Mouse (Mus musculus) 3T3-L1 (cell line): Measurements from ENCODE around the gene Pld6.

Source experiments
- DNase-seq: peaks from one replicate; pipeline ENCODE4 v3.0.0-alpha.2; 2015; ENCODE audit warnings: low read depth, low spot score

The Pld6 gene

DNA sequence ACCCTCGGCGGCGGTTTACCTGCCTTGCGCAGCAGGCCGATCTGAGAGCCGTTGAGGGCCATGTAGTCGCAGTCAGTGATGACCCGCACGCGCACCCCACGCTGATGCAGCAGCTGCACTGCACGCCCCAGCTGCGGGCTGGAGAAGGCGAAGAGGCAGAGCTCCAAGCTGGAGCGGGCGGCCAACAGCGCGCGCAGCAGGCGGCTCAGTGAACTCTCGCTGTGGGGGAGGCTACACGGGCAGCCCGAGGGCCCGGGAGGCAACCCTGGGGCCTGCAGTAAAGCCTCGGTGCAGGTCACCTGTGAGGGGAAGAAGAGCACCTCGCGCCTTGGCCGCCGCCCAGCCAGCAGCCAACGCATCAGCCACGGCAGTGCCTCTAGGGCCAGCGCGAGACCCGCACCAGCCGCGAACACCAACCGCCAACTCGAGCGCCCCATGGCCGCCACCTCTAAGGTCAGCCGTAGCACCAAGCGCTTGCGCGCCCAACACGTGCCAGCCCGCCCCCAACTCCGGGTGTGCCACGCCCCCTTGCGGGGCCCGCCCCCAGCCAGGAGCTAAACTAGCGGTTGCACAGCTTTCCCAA, at the start of gene Pld6:
TSS of gene Pld6 (minus strand) at position 447 of the 583 bp plus-strand sequence.
- DNase-seq: no peak

DNA sequence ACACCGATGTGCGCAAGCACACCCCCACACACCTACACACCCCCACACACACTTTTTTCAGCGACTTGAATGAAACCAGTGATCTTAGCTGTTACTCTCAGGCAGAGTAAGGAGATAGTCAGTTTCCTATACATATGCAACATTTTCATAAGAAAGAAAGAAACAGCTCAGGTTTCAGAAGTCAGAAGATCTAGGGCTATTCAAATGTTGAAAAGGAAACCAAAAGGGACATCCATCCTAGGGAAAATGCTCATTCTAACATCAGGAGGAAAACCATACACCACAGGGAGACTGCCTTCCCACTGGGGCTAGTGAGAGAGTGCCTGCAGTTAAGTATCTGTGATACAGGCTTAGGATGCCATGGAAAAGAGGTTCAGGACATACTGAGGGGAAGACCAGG, 34.2 kb upstream of the Pld6 start:
- no peak for DNase-seq

DNA sequence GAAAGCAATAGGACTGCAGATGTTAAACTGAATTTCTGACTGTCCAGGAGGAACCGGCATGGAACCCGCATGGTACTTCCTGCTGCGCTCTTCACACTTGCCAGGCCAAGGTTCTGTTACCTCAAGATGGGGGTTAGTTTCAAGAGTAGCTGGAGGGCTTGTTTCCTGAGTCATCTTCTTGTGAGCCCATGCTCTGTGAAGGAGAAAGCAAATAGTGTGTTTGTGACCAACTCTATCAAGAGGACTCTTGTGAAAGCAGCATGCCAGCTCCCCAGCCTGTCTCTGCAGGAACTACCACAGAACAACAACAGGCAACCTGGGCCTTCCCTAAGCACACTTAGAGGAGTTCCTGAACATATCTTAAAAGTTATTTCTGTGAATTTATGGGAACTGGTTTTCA, 30.5 kb upstream of the Pld6 start:
- no peak for DNase-seq

DNA sequence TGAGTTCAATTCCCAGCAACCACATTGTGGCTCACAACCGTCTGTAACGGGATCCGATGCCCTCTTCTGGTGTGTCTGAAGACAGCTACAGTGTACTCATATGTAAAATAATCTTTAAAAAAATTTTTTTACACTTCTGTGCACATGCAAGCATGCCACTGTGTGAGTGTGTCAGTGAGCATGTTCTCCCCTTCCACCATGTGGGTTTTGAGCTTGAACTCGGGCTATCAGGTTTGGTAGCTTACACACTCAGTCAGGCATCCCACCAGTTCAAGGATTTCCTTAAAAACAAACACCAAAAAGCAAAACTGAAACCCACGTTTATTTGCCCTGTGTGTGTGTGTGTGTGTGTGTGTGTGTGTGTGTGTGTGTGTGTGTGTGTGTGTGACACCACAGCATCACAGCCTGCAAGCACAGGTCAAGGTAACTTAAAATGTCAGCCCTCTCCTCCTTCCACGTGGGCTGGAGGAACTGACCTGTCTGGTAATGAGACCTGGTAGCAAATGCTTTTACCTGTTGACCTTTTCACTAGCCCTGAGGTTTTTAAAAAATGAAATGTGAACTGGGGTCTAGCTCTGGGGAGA, 28.1 kb upstream of the Pld6 start:
- no peak for DNase-seq

DNA sequence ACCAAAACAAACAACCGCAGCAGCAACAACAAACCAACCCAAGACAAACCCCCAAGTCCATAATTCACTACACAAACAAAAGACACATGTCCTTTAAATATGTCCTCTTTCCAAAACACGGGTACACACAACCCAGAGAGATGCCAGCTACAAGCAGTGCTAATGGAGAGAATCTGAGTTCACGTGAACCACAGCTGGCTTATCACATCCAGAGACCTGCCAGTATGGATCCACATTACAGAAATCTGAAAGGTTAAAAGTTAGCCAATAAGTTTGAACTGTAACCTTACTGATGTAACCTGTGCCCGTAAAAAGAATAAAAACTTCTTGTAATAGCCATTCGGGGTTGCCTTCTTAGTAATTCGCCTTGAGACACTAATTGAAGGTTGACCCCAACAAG, 27.5 kb upstream of the Pld6 start:
- DNase-seq: no peak

DNA sequence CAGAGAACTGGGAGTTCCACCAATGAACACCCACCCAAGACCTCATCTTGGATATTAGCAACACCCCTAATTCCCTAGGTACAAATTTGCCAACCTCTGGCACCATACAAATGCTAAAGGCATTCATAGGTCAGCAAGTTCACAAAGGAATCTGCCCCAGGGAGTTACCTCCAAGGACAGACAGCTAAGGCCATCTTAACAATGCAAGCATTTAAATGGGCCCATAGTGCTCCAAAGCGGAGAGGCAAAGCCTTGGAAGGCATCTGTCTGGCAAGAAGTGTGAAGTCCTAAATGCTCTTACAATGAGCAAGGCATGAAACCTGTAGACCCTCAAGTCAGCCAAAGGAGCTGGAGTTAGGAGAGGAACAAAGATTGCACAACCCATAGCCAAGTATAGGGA, 26.9 kb upstream of the Pld6 start:
- no peak for DNase-seq

DNA sequence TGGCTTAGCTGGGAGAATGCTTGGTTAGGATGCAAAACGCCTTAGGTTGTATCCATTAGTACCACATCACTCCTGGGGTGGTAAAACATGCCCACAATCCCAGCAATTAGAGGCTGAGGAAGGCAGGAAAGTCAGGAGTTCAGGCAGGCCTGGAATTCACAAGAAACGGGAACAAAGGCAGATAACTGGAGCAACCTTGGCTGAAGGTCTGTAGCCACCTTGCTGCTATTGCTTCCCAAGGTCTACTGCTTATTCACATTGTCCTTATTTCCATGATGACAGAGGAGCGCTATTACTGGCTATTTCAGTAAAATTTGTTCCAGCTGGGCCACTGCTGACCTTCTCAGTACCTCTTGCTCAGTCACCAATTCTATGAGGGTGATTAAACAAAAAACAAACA, 25.8 kb upstream of the Pld6 start:
- no peak for DNase-seq

DNA sequence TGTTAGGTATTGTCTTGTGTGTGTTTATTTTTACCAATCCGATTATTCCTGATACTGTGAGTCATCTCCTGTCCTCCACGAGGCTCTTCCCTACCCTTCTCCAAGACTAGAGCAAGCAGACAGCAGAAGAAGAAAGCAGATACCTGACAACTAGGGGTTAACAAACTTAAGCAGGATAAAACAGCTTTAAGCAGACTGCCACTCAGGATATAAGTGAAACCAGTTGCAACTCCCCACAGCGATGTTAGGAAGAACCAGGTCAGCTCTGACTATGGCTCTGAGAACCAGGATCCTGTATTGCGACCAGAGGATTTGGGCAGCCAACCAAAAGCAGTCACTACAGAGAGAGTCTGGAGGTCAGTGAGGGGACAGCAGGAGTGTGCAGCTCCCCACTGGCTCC, 23.8 kb upstream of the Pld6 start:
- DNase-seq: peak; percentile 72

DNA sequence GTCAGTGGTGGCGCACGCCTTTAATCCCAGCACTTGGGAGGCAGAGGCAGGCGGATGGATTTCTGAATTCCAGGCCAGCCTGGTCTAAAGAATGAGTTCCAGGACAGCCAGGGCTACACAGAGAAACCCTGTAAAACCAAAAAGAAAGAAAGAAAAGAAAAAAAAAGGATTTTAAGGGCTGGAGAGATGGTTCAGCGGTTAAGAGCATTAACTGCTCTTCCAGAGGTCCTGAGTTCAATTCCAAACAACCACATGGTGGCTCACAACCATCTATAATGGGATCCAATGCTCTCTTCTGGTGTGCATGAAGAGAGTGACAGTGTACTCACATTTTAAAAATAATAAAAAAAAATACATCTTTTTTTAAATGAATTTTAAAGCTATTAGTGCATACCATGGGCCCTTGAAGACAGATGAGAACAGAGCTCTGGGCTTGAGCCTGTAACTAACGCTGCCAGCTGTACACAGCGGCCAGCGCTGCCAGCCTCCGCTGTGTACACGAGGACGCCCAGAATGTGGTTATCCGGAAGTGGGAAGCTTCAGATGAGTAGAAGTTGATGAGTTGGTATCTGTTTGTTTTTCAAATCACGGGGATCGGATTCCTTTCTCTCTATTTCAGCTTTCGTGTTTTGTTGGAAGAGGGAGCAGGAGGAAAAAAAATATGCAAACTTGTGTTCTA, 23.2 kb upstream of the Pld6 start:
- DNase-seq: no peak

DNA sequence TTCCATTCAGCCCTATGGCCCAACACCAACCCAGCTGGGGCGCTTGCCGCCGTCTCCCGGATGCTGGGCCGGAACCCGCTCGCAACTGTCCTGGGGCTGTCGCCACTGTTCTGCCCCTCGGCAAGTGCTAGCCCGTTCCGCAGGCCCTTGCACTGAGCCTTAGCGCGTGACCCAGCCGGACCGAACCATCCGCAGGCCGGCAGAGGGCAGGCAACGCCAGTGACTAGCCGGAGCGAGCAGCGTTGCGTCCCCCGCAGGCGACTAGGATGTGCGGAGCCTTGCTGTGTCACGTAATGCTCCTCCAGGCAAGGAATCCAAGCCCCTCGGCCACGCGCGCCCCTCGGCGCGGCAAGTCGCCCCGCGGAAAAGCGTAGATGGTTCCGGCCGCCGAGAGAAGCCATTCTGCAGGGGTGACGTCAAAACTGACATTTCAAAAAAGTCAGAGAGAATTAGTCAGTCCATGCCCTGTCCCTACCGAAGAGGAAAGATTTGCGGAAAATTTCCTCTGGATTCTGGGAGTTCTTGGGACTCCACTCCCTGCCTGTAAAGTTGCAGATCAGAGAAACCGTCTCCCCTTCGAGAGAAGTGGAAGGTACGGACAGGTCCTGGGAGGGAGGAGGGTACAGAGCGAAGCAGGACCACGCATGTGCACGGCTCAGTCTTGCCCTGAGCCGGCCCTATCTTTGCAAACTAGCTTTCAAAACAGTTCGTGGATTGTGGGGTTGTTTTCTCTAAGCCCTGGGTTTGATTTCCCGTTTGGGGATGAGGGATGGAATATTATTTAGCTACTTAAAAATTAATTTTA, 22.4 kb upstream of the Pld6 start, which contains the start of gene Flcn:
TSS of gene Flcn (minus strand) at position 347 of the 805 bp plus-strand sequence.
- DNase-seq: peak; percentile 88

DNA sequence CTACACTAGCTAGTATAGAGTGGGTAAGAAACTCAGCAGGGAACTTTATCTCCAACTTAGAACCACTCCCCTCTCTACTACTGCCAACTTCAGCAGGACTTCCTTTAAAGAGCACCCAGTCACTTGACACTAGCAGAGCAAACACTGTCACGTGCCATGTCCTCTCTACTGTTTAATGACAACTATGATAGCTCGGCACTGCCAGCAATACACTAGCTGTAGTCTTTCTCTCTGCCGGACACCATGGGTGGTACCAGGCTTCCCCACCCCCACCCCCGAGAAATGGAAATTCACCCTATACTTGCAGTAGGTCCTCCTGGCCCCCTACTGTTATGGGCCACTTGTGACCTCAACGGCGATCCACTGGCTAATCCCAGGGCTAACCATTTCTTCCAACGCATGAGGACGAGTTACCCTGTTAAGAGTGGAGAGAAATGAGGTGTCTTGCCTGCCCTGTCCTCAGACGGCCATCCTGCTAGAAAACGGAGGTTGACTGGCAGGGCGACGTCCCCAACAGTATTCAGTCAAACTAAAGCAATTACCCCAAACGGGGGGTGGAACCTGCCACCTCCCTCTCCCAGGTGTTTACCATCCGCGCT, 21.7 kb upstream of the Pld6 start:
- peak; percentile 72 for DNase-seq

DNA sequence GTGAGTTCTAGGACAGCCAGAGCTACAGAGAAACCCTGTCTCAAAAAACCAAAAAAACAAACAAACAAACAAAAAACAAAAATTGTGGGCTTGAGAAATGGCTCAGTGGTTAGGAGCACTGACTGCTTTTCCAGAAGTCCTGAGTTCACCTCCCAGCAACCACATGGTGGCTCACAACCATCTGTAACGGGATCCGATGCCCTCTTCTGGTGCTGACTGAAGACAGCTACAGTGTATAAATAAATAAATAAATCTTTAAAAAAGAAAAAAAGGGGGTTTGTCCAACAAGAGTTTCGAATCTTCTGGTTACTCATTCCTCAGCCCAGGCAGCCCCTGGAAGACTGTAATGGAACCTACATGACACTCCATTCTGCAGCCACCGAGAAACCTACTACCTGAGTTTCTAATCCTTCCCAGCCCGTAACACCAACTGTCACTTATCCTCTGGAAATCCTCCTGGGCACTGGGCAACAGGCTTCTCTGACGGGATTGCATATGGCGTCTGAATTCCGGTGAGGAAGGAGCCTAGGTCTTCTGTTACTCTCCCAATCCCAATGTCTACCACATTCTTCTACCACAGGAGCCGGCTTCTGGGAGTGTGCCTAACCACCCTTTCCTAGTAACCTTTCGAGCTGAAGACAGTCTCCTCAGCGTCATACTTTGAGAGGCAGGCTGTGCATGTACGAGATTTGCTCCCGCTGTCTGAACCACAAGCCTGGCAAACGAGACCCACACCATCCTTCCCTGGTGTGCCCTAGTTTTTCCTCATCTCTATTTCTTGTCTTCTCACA, 20.9 kb upstream of the Pld6 start:
- DNase-seq: peak; percentile 65

DNA sequence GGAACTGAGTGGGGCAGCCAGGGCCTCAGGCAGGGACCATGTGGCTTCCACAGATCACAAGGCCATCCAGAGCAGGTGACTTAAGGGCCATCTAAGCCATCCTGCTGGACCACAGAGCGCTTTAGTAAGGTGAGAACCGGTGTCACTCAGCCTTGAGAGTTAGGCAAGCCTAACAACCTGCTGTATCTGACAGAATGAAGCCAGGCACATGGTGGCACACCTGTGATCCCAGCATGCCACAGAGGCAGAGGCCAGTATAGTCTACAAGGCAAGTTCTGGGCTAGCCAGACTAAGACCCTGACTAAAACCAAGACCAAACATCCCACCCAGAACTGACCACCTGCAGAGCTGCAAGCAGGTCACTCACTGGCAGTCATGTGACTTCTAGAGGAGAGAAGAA, 18.2 kb upstream of the Pld6 start:
- DNase-seq: no peak

DNA sequence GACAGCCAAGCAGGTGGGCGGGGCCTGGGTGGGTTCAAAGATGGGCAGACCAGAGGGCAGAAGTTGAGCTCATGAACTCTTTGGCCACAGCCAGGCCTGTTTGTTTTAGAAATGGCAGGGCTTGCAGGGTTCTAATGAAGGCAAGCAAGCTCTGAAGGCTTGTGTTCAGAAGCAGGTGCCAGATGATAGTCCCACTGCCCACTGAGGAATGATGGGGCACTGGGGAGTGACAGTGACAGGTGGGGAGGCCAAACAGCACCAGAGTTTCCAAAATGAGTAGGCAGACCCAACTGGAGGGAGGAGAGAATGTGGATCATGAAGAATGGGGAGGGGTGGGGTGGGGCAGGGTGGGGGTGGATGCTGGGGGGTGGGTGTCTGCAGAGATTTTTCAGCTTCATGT, 17.8 kb upstream of the Pld6 start:
- no peak for DNase-seq

DNA sequence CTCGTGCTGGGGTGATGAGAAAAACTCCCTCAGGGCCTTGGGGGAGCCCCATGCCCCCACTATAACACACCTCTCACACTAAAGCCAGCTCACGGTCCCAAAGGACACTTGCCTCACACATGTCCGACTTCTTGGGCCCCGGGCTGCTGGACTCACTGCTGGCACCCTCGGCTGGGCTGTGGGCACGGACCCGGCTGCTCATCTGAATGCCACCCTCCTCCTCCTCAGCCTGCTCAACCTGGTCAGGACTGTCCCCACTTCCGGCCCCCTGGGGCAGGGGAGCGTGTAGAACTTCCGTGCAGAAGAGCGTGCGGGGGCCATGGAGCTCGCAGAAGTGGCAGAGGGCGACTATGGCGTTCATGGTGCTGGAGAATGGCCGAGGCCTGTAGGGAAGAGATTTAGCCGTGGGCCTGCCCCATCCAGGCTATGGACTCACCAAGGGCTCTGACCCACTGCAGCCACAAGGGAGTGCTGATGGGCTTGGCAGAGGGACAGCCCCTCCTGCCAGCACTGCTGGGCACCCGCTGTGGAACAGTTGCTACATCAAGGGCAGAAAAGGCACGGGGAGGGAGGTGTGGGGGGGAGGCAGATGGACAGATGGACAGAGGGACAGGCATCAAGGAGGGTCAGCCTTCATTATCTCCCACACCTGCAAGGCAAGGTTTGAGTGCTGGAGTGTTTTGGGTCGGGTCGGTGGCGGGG, 17.1 kb upstream of the Pld6 start:
- no peak for DNase-seq

DNA sequence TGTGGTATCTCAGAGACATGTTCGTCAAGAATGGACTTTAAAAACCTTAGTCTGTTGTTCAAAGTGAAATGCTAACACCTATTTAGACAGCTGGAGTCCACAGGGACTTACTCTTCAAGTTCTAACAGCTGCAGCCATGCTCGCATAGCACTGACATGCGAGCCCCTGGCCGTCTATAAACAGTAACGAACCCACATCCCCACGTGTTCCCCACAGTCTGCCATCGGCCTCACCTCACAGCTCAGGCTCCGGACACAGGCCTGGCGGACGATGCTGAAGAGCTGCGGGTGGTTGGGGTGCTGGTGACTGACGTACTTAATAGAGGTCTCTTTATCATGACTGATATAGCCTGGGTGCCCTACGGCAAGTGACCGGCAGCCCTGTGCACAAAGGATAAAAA, 16.1 kb upstream of the Pld6 start:
- no peak for DNase-seq

DNA sequence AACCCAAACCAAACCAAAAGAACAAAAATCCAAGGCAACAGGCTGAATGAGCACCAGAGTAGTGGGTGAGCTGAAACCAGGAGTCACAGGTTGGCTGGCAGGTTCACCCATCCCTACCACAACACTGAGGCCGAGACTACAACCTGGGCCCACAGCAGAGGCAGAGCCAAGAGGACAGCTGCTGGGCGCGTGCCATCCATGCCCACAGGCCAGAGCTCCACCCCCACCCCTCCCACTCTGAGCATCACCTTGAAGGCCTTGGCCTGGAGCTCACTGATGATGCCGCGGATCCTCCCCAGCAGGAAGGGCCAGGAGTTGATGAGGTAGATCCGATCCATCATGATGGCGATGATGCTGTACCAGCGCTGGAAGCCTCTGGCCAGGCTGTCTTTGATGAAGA, 14.4 kb upstream of the Pld6 start:
- no peak for DNase-seq

DNA sequence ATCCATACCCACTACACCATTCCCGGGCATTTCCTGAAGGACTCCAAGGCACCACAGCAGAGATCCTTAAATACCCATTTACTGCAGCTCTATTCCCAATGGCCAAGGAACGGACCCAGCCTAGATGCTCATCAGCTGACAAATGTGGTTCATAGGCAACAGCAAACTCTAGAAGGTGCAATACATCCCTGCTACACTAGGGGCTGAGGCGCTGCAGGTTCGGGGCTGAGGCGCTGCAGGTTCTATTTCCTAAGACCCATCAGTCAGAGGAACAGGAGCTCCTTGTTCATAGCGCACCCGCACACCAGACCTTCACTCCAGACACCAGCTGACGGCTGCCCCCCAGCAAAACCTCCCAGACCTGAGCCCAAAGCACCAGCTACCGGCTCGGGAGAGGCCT, 13.0 kb upstream of the Pld6 start:
- DNase-seq: no peak

DNA sequence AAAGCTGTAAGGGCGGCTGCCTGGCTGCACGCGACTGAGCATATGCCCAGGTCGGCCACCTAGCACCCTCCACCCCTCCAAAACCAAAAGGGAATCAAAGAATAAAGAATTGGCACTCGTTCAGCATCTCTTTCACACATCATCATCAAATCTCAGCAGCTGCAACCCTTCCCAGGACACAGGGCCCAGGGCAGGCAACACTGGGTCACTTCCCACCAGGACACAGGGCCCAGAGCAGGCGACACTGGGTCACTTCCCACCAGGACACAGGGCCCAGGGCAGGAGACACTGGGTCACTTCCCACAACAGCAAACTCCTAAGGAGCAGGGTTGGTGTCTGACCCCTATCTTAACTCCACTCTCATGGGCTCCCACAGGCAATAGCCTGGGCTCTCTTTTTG, 5.9 kb upstream of the Pld6 start:
- DNase-seq: no peak

DNA sequence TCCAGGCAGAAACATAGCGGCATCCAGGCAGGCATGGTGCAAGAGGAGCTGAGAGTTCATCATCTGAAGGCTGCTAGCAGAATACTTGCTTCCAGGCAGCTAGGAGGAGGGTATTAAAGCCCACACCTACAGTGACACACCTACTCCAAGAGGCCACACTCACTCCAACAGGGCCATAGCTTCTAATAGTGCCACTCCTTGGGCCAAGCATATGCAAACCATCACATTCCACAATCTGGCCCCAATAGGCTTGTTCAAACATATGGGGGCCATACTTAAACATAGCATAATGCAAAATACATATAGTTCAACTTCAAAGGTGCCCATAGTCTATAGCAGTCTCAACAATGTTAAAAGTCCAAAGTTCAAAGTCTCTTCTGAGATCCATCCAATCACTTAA, 1.9 kb upstream of the Pld6 start:
- no peak for DNase-seq
